Mouse (Mus musculus): ENCODE data around the gene Enah.
A peak's percentile ranks its signal among the peaks of the same experiment; 100 is the strongest.

Gene Enah

GRCm38 (mm10) chr1:182019926-182020801 lies at the start of gene Enah:
Gene Enah, minus strand, starts transcription at chr1:182019990.
- DNase-seq (ENCODE audit: inconsistent ontology term), result peak; percentile 82

- no peak for DNase-seq (ENCODE audit: inconsistent ontology term)
Observed at GRCm38 (mm10) chr1:182068136-182068535, 48.3 kb upstream of the Enah start.

- peak; percentile 87 for DNase-seq (ENCODE audit: inconsistent ontology term)
Observed at GRCm38 (mm10) chr1:182066527-182067465, 47.0 kb upstream of the Enah start.

- no peak for DNase-seq (ENCODE audit: inconsistent ontology term)
Observed at GRCm38 (mm10) chr1:182063716-182064115, 43.9 kb upstream of the Enah start.

DNA sequence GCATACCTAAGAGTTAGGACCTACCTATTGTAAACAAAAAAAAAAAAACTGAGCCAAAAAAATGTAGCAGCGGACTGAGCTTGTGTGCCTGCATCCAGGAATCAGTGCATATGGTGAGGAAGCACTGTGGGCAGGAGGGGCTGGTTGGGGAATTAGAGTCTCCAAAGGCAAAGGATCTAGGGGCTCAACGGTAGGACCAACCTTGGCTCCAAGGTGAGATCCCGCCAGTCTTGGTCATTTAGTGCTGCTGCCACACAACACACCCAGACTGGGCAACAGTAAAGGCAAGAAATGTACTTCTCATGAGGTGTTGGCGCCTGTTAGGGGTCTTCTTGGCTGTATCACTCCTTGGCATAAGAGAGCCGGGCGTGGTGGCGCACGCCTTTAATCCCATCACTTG lies 43.0 kb upstream of the Enah start:
- no peak for DNase-seq (ENCODE audit: inconsistent ontology term)

GRCm38 (mm10) chr1:182061203-182061602 lies 41.4 kb upstream of the Enah start:
- no peak for DNase-seq (ENCODE audit: inconsistent ontology term)

GRCm38 (mm10) chr1:182059806-182060205 lies 40.0 kb upstream of the Enah start:
- no peak for DNase-seq (ENCODE audit: inconsistent ontology term)

- peak; percentile 93 for DNase-seq (ENCODE audit: inconsistent ontology term)
Observed at GRCm38 (mm10) chr1:182057998-182058397, 38.2 kb upstream of the Enah start.

GRCm38 (mm10) chr1:182055122-182055521 lies 35.3 kb upstream of the Enah start:
- no peak for DNase-seq (ENCODE audit: inconsistent ontology term)

GRCm38 (mm10) chr1:182054651-182055050 lies 34.9 kb upstream of the Enah start:
- DNase-seq (ENCODE audit: inconsistent ontology term), result no peak

- no peak for DNase-seq (ENCODE audit: inconsistent ontology term)
Observed at GRCm38 (mm10) chr1:182052973-182053372, 33.2 kb upstream of the Enah start.

DNA sequence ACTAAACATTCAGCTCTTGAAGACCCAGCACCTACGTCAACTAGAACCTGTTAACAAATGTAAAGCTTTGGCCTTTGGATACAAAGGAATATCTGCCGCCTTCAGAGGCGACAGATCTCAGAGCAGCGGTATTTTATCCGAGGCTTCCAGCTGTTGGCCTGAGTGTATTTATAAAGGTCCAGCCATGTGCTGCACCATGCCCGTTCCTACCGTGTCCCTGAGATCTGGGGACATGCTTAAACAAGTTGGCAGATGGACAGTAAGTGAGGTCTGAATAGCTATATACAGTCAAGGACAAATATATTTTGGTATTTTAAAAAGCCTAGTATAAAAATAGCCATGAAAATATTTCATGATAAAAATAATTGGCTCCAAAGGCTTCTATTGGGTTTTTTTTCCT lies 32.6 kb upstream of the Enah start:
- no peak for DNase-seq (ENCODE audit: inconsistent ontology term)

GRCm38 (mm10) chr1:182049813-182050212 lies 30.0 kb upstream of the Enah start:
- no peak for DNase-seq (ENCODE audit: inconsistent ontology term)

DNA sequence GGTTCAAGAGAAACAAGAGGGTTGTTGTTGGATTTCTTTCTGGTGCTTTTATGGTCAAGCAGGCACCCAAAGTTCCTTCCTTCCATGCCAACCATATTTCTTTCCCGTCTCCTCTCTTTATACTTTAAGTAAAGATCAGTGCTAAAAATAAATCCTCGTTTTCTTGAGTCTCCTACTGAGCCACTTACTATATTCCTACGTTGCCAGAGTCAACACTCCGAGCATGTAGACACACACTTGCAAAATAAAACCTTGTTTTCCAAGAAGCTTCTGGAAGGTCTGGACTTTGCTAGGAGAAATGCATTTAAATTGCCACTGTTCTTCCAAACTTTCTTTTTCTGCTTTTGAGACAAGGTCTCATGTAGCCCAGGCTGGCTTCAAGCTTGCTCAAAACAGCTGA lies 28.3 kb upstream of the Enah start:
- DNase-seq (ENCODE audit: inconsistent ontology term), result no peak

DNA sequence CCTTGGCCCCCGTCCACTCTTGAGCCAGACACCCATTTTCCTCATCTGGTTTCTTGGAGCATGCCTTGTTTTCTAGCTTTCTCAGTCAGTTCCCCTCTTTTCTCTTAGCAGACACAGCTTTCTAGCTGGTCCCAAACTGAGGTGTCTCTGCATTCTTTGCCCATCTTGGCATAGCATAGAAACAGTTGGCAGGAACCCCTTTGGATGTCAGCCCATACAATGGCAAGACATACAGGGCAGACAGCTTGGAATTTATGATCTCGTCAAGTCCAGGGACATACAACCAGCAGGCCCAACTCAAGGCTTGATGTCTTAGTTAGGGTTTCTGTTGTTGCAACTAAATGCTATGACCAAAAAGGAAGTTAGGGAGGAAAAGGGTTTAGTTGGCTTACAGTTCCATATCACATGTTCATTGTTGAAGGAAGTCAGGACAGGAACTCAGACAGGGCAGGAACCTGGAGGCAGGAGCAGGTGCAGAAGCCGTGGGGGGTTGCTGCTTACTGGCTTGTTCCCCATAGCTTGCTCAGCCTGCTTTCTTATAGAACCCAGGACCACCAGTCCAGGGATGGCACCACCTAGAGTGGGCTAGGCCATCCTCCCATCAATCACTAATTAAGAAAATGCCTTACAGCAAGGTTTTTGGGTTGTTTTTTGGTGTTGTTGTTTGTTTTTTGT lies 27.4 kb upstream of the Enah start:
- DNase-seq (ENCODE audit: inconsistent ontology term), result peak; percentile 46

DNA sequence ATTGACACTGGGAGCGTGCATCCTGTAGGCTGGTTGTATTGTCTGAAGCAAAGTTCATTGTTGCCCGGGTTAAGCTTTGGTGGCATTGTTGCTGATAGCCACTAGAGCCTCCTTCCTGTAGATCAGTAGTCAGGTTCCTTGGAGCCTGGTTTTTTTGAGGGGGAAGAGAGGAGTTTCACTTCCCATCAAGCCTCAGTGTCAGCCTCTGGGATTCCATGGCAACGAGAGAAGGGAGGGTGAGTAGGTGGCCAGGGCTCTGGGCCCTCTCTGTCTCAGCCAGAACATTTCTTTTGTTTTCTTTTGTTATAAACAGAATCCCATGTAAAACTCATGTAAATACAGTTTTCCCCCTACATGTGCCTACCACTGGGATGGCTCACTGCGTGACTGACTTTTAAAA lies 25.4 kb upstream of the Enah start:
- DNase-seq (ENCODE audit: inconsistent ontology term), result no peak

- DNase-seq (ENCODE audit: inconsistent ontology term), result no peak
Observed at GRCm38 (mm10) chr1:182040538-182040937, 20.7 kb upstream of the Enah start.

- no peak for DNase-seq (ENCODE audit: inconsistent ontology term)
Observed at GRCm38 (mm10) chr1:182031757-182032156, 12.0 kb upstream of the Enah start.

DNA sequence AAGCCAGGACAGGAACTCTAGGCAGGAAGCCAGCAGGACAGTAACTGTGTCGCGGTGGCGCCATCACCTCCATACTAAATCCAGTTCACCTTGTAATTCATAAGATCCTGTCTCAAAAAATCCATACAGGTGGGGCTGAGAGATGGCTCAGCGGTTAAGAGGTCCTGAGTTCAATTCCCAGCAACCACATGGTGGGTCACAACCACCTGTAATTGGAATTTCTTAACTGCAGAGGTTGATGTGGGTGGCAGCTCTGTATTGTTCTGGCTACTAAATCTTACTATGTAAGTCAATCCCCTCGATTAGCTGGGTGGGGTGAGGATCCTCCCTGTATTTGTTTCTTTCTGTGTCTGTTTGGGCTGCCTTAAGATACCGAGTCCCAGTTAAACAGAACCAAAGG lies 11.3 kb upstream of the Enah start:
- DNase-seq (ENCODE audit: inconsistent ontology term), result no peak

DNA sequence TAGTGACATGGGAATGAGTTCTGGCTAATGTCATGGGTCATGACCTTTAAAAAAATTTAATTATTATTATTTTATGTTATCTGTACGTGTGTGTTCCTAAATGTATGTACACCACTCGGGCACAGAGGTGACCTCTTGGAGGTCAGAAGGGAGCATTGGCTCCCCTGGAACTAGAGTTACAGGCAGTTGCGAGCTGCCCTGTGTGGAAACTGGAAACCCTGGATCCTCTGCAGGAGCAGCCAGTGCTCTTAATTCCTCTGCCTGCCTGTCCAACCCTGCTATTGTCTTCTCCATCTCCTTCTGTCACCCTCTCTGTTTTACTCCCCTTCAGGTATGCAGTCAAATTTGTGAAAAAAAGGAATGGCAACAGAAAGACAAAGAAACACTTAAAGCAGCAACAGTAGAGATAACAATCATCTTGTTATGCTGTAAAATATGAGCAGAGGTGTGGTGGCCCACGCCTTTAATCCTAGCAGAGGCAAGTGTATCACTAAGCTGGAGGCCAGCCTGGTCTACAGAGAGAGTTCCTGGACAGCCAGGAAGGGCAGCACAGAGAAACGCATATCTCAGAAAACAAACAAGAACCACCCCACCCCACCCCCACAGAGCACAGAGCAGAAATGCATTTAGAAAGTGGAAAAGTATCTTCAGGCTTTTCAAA lies 10.3 kb upstream of the Enah start:
- no peak for DNase-seq (ENCODE audit: inconsistent ontology term)

Measured in Muller cell, postnatal 12 days (primary cell).